Mouse (Mus musculus) layer of hippocampus, adult 2 months (tissue): ENCODE measurements around the gene Slc36a4. TPM values are rescaled to one million over a fixed set of nuclear protein-coding genes. Genes with fewer than 3 reads are reported as not detected.

Experiments used
- DNase-seq, 2 experiments: peaks; one replicate each; pipeline ENCODE4 v3.0.0; 2022; ENCODE audit warnings: low spot score in 2 of 2
- H3K27ac ChIP-seq: fragments of 200-600 bp; 2 replicates; pipeline ENCODE4 v1.8.1; 2022
- H3K4me3 ChIP-seq: fragments of 200-600 bp; 2 replicates; pipeline ENCODE4 v1.8.1; 2022; ENCODE audit warnings: mild to moderate bottlenecking
- CTCF ChIP-seq: fragments of 200-600 bp; conservative IDR thresholded peaks from 2 replicates; pipeline ENCODE4 v1.8.1; 2022; ENCODE audit warnings: antibody characterized with exemption, mild to moderate bottlenecking, moderate library complexity
- total RNA-seq, 2 experiments: library from RNA; stranded (reverse); gene quantifications; 2 replicates each; pipeline ENCODE4 v1.2.3; 2021

Gene Slc36a4
- total RNA-seq, 2 experiments from 2014 or later = 44.6 TPM

- no peak overlapping the region for H3K4me3 ChIP-seq
- H3K27ac ChIP-seq = no peak overlapping the region
- no peak for TF ChIP-seq CTCF
- no peak for DNase-seq
Measured at GRCm38 (mm10) chr9:15781936-15782335, 72.4 kb downstream of the Slc36a4 start.

DNA sequence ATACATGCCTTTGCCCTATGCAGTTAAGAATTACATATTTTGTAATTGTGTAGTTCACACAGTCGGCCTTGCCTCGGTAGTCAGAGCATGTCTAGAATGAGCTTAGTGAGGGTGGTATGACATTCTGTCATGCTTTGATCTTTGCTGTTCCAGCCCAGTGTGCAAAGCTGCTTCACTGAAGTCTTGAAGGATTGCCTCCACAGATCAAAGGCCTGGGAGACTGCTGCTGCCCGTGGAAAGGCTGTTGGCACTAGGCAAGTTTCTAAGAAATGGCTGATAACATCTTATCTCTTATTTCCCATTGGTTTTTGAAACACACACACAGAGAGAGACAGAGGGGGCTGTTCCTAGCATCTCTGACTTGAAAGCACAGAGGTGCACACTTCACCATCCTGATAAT lies 76.7 kb downstream of the Slc36a4 start:
- TF ChIP-seq CTCF = no peak
- DNase-seq = no peak
- H3K4me3 ChIP-seq = no peak overlapping the region
- no peak overlapping the region for H3K27ac ChIP-seq

DNA sequence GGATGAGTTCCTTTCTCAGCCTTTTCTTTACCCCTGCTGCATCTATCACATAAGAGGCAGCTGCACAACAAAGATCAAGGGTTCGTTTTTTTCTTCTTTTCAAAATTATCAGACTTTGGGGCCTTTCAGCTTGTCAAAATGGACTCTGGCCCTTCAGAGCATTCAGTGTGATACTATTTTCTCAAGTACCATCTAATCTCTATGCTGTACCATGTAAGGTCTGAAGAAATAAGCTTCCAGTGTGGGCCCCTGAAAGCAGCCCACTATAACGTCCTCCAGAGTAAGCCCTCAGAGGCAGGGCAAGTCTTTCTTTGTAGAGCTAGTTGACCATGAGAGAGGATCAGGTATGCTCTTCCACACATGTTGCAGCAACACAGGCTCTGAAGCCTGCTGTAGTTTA lies 77.1 kb downstream of the Slc36a4 start:
- no peak overlapping the region for H3K27ac ChIP-seq
- no peak overlapping the region for H3K4me3 ChIP-seq
- no peak for DNase-seq
- TF ChIP-seq CTCF = no peak

DNA sequence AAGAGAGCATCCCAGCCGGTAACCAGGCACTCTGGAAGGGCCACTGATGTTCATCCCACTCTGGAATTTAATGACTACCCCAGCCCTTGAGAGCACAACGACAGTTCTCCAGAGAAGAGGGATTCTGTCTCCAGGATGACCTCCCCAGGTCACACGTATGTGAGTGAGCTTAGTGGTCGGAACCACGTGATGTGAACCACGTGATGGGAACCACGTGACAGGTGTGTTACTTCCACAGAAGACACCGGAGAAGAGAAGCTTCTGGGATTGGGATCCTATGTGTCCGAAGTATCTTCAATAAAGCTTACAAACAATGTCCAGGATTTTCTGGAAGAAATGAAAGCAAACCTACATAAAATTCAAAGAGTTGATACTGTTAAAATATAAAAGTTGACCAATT lies 82.5 kb downstream of the Slc36a4 start:
- Histone ChIP-seq H3K4me3 (no peak overlapping the region), H3K27ac (no peak overlapping the region)
- DNase-seq = no peak
- TF ChIP-seq CTCF = no peak

Other genes starting within 250 kb of the Slc36a4 start
- gene Smco4, start 216.3 kb upstream of the Slc36a4 start, total RNA-seq = 1 to 10 TPM; 6.6 to 8.6 TPM
- under 1 TPM; 0.61 to 1.00 TPM for gene Deup1, start 81.8 kb upstream of the Slc36a4 start, total RNA-seq
- not detected for gene Mtnr1b, start 164.8 kb downstream of the Slc36a4 start, total RNA-seq